Mouse (Mus musculus) neutrophil, adult 5-6 weeks (primary cell): ENCODE results near the gene Tlcd1. TPM values are rescaled to one million over a fixed set of nuclear protein-coding genes. Genes with fewer than 3 reads are reported as not detected.
A peak's percentile ranks its signal among the peaks of the same experiment; 100 is the strongest.

ENCODE experiments used
- ATAC-seq: fragments of 151-379, 151-347 bp; 2 replicates; pipeline ENCODE4 v1.8.0; 2017; ENCODE audit warnings: mild to moderate bottlenecking, moderate TSS enrichment; ENCODE audit not compliant: insufficient number of reproducible peaks, poor library complexity, low FRiP score, severe bottlenecking; ENCODE audit errors: extremely low read depth
- total RNA-seq: library from RNA; stranded (forward); fragments of 200-1000 nt; gene quantifications from 2 replicates; pipeline ENCODE4 v1.2.3, GENCODE M21; 2017

Tlcd1 gene
- total RNA-seq, 1 experiment from 2014 or later, result 5.4 TPM

DNA sequence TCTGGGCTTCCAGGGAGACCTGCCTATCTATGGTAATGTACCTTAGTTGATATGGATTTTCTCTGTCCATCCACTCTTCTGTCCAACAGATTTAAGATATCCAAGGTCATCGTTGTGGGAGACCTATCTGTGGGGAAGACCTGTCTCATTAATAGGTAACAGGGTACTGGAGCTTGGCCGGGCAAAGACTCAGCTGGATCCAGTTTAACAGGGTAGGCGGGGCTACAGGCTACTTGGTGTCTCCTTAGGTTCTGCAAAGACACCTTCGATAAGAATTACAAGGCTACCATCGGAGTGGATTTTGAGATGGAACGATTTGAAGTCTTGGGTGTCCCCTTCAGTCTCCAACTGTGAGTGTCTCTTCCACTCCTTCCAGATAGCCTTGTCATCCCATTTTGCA is 13.5 kb downstream of the Tlcd1 start:
- no peak for ATAC-seq

DNA sequence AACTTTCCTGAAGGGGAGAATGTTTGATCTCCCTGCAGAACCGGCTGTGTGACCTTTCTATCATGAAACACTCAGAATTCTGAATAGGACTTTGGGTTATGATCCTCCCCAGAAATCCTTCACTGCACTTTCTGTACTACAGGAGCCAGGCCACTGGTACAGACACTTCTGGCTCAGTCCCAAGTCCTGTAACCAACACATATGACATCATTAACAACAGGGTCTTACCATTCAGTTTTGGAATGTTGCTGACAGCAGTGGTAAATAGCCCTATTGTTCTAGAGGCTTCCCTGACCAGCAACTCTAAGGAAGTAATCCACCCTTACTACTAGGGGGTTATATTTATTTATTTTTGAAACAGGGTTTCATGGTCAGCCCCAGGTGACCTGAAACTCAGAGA is 16.6 kb downstream of the Tlcd1 start, which contains the start of gene Proca1:
TSS of gene Proca1 (plus strand) at position 280 of the 400 bp plus-strand sequence.
- ATAC-seq, result no peak

DNA sequence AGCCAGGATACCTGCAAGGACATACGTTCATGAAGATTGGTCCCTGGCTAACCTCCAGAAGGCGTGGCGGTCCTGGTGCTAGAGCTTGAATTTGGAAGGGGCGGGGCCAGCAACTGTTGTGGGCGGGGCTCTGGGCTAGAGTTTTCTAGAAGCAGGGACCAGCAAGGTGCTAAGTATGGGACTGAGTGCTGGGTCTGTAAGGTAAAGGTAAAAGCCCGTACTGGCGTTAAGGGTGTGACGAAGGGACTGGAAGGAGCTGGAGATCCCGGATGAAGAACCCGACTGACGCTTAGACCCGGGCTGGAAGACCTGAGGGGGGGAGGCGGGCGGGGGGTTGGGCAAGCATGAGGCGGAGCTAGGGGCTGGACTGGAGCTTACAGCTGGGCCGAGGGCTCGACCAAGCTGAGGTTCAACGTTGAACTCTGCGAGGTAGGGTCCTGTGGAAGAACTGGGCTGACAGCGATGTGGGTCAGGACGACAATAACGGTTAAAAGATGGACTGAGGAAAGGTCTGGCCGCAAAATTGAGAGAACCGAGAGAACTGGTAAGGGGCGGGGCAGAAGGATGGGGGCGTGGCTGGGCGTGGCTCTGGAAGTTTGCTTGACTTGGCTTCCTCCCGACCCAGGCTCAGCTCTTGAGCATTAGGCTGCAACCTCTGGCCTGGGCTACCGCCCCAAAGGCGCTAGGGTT is 18.0 kb downstream of the Tlcd1 start:
- ATAC-seq, result peak; percentile 65; the same call in 1 of the 2 replicates

DNA sequence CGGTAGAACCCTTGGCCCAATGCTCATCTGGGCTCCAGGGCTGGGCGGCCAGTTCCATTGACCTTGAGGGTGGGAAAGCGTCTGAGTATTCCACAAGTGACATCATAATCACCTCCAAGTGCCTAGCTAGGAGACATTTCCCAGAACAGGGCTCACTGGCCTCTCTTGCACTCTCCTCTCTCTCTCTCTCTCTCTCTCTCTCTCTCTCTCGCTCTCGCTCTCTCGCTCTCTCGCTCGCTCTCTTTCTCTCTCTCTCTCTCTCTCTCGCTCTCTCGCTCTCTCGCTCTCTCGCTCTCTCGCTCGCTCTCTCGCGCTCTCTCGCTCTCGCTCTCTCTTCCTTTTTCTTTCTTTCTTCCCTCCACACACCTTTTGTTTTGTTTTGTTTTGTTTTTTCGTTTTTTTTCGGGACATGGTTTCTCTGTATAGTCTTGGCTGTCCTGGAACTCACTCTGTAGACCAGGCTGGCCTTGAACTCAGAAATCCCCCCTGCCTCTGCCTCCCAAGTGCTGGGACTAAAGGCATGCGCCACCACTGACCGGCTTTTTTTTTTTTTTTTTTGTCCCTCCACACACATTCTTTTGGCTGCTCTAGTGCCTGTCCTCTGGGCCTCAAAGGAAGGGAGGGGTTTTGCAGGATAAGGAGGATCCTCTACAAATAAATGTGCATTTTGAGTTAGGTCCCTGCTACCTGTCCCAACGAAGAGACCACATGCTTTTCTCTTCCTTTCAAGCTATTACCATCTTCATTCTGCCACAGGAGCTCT is 18.8 kb downstream of the Tlcd1 start:
- no peak for ATAC-seq

DNA sequence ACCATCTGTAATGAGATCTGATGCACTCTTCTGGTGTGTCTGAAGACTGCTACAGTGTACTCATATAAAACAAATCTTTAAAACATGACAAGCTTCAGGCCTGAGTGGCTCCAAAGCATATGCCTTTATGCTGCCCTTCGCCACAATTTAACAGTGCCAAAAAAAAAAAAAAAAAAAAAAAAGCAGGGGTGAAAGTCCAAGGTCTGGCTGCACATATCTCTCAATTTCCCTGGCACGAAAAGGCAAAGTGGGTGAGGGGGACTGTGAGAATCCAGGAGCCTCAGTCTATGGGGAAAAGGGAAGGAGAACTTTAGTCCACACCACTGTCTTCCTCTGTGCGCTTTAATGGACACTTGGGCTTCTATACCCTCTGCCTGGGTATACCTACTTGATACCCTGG is 25.9 kb downstream of the Tlcd1 start:
- ATAC-seq, result no peak

DNA sequence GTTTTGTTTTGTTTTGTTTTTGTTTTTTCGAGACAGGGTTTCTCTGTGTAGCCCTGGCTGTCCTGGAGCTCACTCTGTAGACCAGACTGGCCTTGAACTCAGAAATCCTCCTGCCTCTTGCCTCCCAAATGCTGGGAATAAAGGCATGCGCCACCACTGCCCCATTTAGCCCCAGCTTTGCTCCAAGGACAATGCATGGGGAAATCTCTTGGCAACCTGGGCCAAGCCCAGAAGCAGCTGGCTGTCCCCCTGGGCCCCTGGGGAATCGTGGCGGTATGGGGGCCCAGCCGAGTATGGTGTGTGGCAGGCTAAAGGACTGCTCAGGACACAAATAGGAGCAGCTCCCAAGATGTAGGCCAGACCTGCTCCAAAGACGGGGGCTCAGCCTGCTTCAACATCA is 27.8 kb downstream of the Tlcd1 start:
- no peak for ATAC-seq

DNA sequence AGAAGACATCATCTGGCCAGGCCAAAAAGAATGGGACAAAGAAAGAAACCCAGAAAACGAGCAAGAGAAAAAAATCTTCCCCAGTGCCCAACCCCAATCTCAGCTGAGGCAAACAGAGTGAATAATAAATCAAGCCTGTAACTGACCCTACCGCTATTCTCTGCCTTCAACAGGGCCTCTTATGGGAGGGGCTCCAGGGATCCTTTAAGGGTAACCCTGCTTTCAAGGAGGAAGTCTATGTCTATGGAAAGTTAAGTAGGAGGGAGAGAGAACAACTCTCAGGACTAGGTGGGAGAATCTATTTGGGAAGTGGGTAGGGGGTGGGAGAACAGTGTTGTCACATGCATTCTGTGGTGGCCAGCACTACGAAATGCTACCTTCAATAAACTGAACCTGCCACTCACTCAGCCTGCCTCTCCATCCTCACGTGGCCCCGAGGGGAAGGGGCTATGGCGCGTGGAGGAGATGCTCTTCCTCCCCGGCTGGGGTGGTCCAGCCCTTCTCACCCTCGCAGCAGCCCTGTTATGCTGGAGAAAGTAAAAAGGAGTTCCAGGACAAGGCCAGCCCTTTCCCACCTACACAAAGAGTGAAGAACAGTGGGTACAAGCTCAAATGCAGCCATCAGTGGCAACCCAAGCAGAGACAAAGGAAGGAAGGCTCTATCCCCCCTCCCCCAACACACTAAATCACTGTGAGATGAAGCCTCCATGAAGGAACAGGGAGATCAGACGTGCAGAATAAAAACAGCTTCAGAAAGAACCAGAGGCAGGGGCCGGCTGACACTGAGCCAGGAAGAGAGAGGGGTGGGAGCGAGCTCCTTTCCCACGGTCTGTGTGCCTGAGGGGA is 29.1 kb downstream of the Tlcd1 start:
- no peak for ATAC-seq

DNA sequence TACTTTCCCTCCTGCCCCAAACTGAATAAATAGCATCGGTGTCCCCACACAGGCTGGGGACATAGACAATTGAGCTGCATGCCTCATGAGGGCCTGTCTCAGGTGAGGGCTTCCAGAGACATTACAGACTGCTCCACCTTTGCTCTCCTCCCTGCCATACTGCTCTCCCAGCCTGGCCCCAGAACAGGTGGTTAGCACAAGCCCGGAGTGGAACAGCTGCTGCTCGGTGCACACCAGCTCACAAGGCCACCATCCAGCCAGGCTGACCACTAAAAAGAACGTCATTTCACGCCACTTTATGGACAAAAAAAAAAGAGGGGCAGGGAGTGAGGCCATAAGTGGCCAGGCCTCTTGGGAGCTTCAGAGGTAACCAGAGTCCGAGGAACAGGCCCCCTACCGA is 30.7 kb downstream of the Tlcd1 start:
- ATAC-seq, result no peak

DNA sequence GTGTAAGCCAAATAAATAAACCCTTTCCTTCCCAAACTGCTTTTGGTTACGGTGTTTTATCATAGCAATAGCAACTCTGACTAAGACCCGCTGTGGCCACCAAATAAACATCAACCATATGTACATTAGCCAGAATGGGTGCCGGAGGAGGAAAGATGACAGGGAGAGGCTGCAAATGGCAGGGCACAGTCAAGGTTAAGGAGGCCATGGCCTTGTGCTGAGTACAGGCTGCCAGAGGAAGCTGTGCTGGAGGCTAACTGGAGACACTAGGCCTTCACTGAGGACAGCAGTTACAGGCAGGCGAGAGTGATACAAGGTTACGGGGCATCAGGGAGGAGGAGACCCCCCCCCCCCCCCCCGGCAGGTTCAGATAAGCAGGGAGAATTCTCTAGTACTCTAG is 33.4 kb downstream of the Tlcd1 start:
- ATAC-seq, result no peak

DNA sequence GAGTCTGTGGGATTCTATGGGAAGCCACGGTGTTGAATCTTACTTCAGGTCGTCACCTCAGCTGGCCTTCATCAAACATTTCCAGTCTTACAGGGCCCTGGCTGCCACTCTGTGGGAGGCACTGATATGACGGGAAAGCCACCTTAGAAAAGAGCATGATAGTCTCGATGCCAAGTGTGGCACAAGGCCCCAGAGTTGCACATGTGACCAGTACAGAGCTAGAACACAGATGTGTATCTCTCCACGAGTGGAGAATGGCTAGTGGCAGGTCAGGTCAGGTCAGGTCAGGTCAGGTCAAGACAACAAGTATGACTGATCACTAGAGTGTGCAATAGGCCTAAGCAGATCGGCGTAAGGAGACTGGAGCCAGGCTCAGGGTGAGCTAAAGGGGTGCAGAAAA is 34.1 kb downstream of the Tlcd1 start:
- no peak for ATAC-seq

DNA sequence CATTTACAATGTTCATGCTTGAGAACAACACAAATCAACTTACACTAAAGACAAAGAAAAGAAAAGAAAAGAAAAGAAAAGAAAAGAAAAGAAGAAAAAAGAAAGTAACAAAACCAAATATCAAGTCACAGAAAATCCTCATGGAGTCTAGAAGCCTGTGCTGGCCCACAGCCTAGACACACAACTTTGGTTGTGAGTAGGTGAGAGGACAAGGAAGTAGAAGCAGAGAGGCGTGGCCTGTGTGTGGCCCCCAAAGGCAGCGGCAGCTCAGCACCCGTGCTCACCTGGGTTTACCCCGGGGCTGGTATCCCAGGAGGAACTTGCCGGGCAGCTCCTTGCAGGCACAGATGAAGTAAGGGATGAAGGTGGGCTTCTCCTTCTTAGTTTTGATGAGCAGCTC is 35.0 kb downstream of the Tlcd1 start:
- no peak for ATAC-seq

DNA sequence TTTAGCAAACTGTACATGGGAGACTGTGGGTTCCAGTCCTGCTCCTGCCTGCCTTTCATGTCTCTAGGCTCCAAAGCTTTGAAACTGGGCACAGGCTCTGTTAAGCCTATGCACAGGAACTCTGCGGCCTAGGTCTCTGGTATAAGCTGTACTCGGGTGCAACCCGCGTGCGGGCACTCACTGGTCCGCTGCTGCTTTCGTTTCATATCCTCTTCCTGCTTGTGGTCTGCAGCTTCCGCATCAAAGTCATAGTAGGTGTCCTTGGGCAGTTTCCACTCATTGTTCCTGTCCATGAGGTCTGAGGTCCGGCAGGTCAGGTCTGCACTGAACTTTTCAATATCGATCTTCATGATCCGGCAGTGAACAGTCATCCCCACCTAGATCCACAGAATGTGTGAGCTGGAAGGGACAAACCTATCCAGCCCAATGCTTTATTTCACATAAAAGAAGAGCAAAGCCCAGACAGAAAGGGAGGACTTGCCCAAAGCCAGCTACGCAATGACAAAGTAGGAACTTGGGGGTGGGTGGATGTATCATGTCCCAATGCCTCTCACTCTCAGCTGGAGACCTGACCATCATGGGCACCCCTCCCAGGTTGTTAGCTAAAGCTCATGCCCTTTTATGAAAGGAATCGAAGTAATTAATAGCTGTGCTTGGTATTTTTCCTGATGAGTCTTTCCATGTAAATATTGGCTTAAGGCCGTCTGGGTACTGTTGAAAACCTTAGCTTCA is 36.7 kb downstream of the Tlcd1 start:
- peak; percentile 74 for ATAC-seq

DNA sequence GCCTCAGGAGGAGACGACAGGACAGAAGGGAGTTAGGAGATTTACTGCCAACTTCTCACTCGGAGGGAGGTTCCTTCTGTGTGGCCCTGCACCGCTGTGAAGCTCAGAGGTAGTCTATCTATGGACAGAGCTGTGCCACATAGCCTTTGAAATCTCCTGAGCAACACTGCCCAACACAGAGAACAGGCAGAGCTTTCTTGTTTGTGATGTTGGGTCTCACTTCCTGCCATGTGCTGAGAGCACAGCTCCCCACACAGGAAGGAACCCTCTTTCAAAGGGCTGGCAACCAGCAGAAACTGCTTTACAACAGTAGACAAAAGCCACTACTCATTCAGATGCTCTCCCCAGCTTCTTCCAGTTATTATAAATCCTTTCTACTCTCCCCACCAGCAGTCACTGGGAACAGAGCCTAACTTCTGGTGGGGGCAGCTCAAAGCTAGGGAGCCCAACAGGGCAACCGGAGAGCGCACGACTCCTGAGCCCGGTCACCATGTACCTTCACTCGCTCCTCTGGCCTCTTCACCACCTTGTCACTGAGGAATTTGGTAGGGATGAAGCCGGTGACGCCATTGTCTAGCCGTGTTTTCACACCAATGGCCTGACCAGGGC is 39.3 kb downstream of the Tlcd1 start:
- no peak for ATAC-seq

DNA sequence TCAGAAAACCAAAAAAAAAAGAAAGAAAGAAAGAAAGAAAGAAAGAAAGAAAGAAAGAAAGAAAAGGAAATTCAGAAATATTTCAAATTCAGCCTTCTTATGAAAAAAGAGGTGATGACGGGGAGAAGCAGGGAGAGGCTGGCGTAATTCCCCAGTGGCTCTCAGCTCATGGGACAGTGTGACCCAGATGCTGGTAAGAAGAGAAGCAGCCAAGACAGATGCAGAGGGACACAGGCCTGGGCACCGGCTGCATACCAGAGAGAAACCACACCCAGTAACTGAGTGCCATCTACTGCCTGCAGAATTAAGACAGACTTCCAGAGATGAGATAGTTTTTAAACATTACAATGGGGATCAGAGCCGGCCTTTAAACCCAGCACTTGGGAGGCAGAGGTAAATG is 47.1 kb downstream of the Tlcd1 start:
- ATAC-seq, result no peak

Other genes with a start within 250 kb of the Tlcd1 start
- gene Sez6, start 245.9 kb upstream of the Tlcd1 start, total RNA-seq, result not detected in 2 replicates
- 87.8 and 113 TPM in 2 replicates for gene Phf12, start 194.0 kb upstream of the Tlcd1 start, total RNA-seq
- gene Dhrs13, start 144.4 kb upstream of the Tlcd1 start, total RNA-seq, result 0.61 and 1.2 TPM in 2 replicates
- 22.8 and 23.2 TPM in 2 replicates for gene Flot2, start 138.8 kb upstream of the Tlcd1 start, total RNA-seq
- 12.8 and 14.9 TPM in 2 replicates for gene Eral1, start 96.3 kb upstream of the Tlcd1 start, total RNA-seq
- gene Fam222b, start 82.1 kb upstream of the Tlcd1 start, total RNA-seq, result 9.5 and 9.6 TPM in 2 replicates
- 9.9 and 12.5 TPM in 2 replicates for gene Traf4, start 11.1 kb upstream of the Tlcd1 start, total RNA-seq
- 14.1 and 16.1 TPM in 2 replicates for gene Nek8, start within 50 bp of the Tlcd1 start, total RNA-seq
- 1,363 and 1,388 TPM in 2 replicates for gene Rpl23a, start 6.9 kb downstream of the Tlcd1 start, total RNA-seq
- not detected in 2 replicates for gene Rab34, start 11.7 kb downstream of the Tlcd1 start, total RNA-seq
- gene Proca1, start 16.7 kb downstream of the Tlcd1 start, total RNA-seq, result 0.74 TPM in 1 of 2 replicates, not detected in the other
- 40.2 and 48.6 TPM in 2 replicates for gene Sdf2, start 69.0 kb downstream of the Tlcd1 start, total RNA-seq
- 53.5 and 61.2 TPM in 2 replicates for gene Supt6, start 69.3 kb downstream of the Tlcd1 start, total RNA-seq
- gene 2610507B11Rik, start 85.0 kb downstream of the Tlcd1 start, total RNA-seq, result 97.4 and 102 TPM in 2 replicates
- 4.1 and 4.8 TPM in 2 replicates for gene BC030499, start 114.1 kb downstream of the Tlcd1 start, total RNA-seq
- gene Spag5, start 124.8 kb downstream of the Tlcd1 start, total RNA-seq, result 0.37 and 0.93 TPM in 2 replicates
- gene Aldoc, start 146.3 kb downstream of the Tlcd1 start, total RNA-seq, result 1.7 and 2.9 TPM in 2 replicates
- 17.2 and 21.1 TPM in 2 replicates for gene Pigs, start 151.7 kb downstream of the Tlcd1 start, total RNA-seq
- gene Unc119, start 166.8 kb downstream of the Tlcd1 start, total RNA-seq, result 62.9 and 76.7 TPM in 2 replicates
- gene Foxn1, start 209.8 kb downstream of the Tlcd1 start, total RNA-seq, result not detected in 2 replicates
- gene Slc13a2, start 245.5 kb downstream of the Tlcd1 start, total RNA-seq, result 0.25 and 0.47 TPM in 2 replicates